Mouse (Mus musculus) bone marrow, adult 2 months (tissue): ENCODE data around the gene Olfr282.

Experiments
- CTCF ChIP-seq: fragments of 200-500 bp; IDR thresholded peaks from 2 replicates; pipeline ENCODE4 v1.5.1; 2011; ENCODE audit warnings: low read length, control low read depth; ENCODE audit not compliant: control insufficient read depth, insufficient read depth
- POLR2A ChIP-seq: fragments of 200-500 bp; IDR thresholded peaks from 2 replicates; pipeline ENCODE4 v1.6.1; 2011; ENCODE audit warnings: low read depth, mild to moderate bottlenecking, control low read depth, low read length, borderline replicate concordance; ENCODE audit not compliant: control insufficient read depth

DNA sequence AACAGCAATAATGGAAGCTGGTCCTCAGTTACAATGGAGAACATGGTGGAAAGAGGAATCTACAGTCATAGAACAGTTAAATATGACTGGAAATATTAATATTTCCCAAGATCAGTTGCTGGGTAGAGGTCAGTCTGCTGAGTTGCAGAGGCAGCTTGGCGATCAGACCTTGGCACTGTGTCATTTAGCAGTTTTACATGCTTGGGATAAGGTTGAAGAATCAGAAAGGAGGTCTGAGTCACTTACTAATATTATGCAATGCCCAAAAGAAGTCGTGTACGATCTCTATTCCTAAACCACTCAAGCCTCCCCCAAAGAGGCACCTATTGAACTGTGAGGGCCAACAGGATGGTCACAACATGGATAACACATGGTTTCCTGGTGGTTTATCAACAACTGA is 13.5 kb downstream of the Olfr282 start:
- TF ChIP-seq CTCF = no peak
- TF ChIP-seq POLR2A = no peak
